Mouse (Mus musculus) C2C12 (cell line): Measurements from ENCODE around the gene Nptx1.

ENCODE experiments used
- CEBPB ChIP-seq: IDR thresholded peaks from one replicate; pipeline ENCODE4 v1.6.1; 2011; ENCODE audit warnings: low read depth, mild to moderate bottlenecking, control low read depth, moderate library complexity
- CTCF ChIP-seq: IDR thresholded peaks from one replicate; pipeline ENCODE4 v1.5.1; 2011; ENCODE audit not compliant: control insufficient read depth, insufficient read depth, insufficient read length
- FOSL1 ChIP-seq: IDR thresholded peaks from one replicate; pipeline ENCODE4 v1.8.0; 2011; ENCODE audit warnings: mild to moderate bottlenecking, low read length; ENCODE audit not compliant: poor library complexity, insufficient read depth, severe bottlenecking
- MAX ChIP-seq: IDR thresholded peaks from one replicate; pipeline ENCODE4 v1.6.1; 2011; ENCODE audit warnings: mild to moderate bottlenecking, control low read depth
- MYOG ChIP-seq: IDR thresholded peaks from one replicate; pipeline ENCODE4 v1.6.1; 2011; ENCODE audit not compliant: control insufficient read depth, insufficient read length; ENCODE audit errors: extremely low read depth
- USF1 ChIP-seq: IDR thresholded peaks from one replicate; pipeline ENCODE4 v1.6.1; 2011; ENCODE audit warnings: low read depth, mild to moderate bottlenecking, control low read depth, moderate library complexity

GRCm38 (mm10) chr11:119497451-119497850 is 50.1 kb downstream of the Nptx1 start:
- no peak for TF ChIP-seq MAX
- no peak for TF ChIP-seq CTCF
- TF ChIP-seq CEBPB = no peak
- TF ChIP-seq USF1 = no peak
- TF ChIP-seq MYOG = no peak
- no peak for TF ChIP-seq FOSL1
